Mouse (Mus musculus) spleen, postnatal 10 days (tissue): Measurements from ENCODE around the gene Gm1140.
"Not testable (repeated sequence)": the region's sequence is repeated elsewhere in the genome, so short reads cannot be mapped to it uniquely, and the experiment has no call there.

Source experiments
- DNase-seq, 2 experiments: peaks; one replicate each; pipeline ENCODE4 v3.0.0; 2021 to 2022; ENCODE audit warnings: low spot score in 2 of 2

Gene Gm1140

DNA sequence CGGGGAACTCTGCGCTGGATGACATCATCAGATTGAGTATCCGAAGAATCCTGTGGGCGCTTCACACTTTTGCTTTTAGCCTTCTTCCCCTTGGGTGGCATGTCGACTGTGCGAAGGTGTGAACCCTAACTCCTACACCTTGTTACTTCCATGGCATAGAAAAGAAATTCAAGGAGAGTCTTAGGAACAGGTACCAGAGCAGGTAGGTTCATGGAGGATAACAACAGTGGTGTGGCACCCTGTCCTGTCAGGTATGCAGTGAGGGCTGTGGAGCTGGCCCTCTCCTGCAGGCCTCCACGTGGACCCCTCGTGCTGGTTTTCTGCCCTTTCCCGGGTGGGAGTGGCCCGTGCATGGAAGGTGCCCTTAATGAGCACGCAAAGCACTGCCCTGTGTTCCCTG, at the start of gene Gm1140:
Gene Gm1140, minus strand, starts transcription at position 101 of the 400 bp plus-strand sequence.
- DNase-seq, result not testable (repeated sequence)

DNA sequence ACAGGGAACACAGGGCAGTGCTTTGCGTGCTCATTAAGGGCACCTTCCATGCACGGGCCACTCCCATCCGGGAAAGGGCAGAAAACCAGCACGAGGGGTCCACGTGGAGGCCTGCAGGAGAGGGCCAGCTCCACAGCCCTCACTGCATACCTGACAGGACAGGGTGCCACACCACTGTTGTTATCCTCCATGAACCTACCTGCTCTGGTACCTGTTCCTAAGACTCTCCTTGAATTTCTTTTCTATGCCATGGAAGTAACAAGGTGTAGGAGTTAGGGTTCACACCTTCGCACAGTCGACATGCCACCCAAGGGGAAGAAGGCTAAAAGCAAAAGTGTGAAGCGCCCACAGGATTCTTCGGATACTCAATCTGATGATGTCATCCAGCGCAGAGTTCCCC, 2.0 kb upstream of the Gm1140 start, which contains the start of gene Gm14692:
Gene Gm14692, plus strand, starts transcription at position 301 of the 400 bp plus-strand sequence.
- not testable (repeated sequence) for DNase-seq
